Mouse (Mus musculus) embryonic facial prominence, embryonic 12.5 days (tissue): ENCODE results near the gene Uba6. TPM values are rescaled to one million over a fixed set of nuclear protein-coding genes. Genes with fewer than 3 reads are reported as not detected.
A peak's percentile ranks its signal among the peaks of the same experiment; 100 is the strongest.

Experiments used
- ATAC-seq: fragments of 200-750 bp; cut with Nextera tagmentation; 2 replicates; pipeline ENCODE4 v1.8.0; 2017; ENCODE audit not compliant: insufficient number of reproducible peaks, insufficient read depth, low FRiP score, low TSS enrichment
- H3K27ac ChIP-seq: fragments of 300-500 bp; sonication (generic); 2 replicates; pipeline ENCODE4 v1.5.1; 2016; ENCODE audit warnings: mild to moderate bottlenecking
- H3K27me3 ChIP-seq: fragments of 300-500 bp; sonication (generic); 2 replicates; pipeline ENCODE4 v1.6.1; 2016; ENCODE audit warnings: mild to moderate bottlenecking, moderate library complexity
- H3K36me3 ChIP-seq: fragments of 300-500 bp; sonication (generic); 2 replicates; pipeline ENCODE4 v1.6.1; 2016; ENCODE audit warnings: mild to moderate bottlenecking
- H3K4me1 ChIP-seq: fragments of 300-500 bp; sonication (generic); 2 replicates; pipeline ENCODE4 v1.6.1; 2016
- H3K4me2 ChIP-seq: fragments of 300-500 bp; sonication (generic); replicated peaks from 2 replicates; pipeline ENCODE4 v1.6.1; 2016; ENCODE audit warnings: mild to moderate bottlenecking, moderate library complexity
- H3K4me3 ChIP-seq: fragments of 300-500 bp; sonication (generic); 2 replicates; pipeline ENCODE4 v1.5.1; 2016; ENCODE audit warnings: mild to moderate bottlenecking
- H3K9ac ChIP-seq: fragments of 300-500 bp; sonication (generic); 2 replicates; pipeline ENCODE4 v1.6.1; 2016; ENCODE audit warnings: mild to moderate bottlenecking, moderate library complexity
- H3K9me3 ChIP-seq: fragments of 300-500 bp; sonication (generic); 2 replicates; pipeline ENCODE4 v1.6.1; 2016; ENCODE audit warnings: mild to moderate bottlenecking, moderate library complexity
- WGBS: fragments of 180-500 bp; shearing (Covaris S2); methylation state at CpG from one replicate; pipeline ENCODE4 v1.1.7; 2016; 5-methylcytosine and 5-hydroxymethylcytosine counted together
- polyA plus RNA-seq: library from polyadenylated mRNA; unstranded; fragments of >200 nt; fragmentation: Nextera tagmentation; extraction: Ambion mirVana; gene quantifications from 2 replicates; pipeline ENCODE4 v1.2.1, GENCODE M21; 2016

The Uba6 gene
- polyA plus RNA-seq = 17.2 and 17.5 TPM in 2 replicates

DNA sequence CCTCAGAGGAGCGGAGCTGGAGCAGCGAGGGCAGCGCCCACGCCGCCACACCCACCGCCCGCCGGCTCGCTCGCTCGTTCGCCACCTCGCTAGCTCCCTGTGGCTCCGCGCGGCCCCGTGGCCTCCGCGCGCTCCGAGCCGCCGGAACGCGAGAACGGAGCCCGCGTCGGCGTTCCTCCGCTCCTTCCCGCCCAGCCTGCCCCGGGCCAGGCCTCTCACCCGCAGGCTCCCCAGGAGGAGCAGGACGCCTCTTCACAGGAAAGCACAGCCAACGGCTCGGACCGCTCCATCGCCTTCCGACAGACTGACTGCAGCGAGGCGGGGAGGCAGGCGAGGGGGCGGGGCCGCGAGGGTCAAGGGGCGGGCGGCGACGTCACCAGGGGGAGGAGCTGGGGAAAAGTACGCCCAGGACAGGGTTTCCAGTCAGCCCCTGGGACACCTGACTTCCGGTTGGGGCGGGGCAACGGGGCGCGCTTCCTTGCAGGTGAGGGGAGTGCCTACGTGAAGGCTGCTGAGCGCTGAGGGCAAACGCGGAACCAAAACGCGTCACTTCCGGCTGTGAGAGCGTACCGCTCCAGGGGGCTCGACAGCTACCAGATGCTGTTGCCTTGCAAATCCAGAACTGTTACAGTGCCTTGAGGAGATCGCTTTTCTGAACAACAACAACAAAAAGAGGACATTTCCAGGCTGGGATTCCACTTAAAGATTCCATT, at the start of gene Uba6:
Gene Uba6 (minus strand): TSS at position 355 of the 713 bp plus-strand sequence.
- WGBS = under 1% methylated on average over 66 of the region's 67 CpGs
- no peaks in the 10 kb centered on the region for H3K27me3 ChIP-seq
- peak; percentile 99 for ATAC-seq

DNA sequence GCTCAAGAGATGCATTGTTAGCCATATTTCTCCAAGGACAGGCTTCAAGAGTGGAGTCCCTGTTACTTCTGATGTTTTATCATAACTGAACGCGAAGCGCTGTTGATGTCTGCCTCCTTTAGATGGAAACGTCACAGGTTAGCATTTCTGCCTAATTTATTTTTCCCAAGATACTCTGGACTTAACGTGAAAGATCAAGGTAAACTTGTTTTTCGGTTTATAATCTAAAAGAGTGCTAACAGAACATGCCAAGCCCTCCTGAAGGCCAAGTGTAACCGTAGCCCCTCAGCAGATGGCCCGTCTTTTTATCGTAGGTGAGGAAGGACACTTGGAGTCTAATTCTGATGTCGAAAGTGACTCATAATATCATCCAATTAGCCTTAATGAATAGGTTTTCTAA, 25.2 kb upstream of the Uba6 start, which contains the start of gene Gnrhr:
Gene Gnrhr (minus strand): TSS at position 101 of the 400 bp plus-strand sequence.
- ATAC-seq = no peak
- Histone ChIP-seq H3K27me3 (no peaks in the 10 kb centered on the region), H3K4me3 (no peak within 1 kb of the TSS), H3K4me1 (no peaks in the 10 kb centered on the region), H3K36me3 (no peaks in the 10 kb centered on the region), H3K9me3 (no peaks in the 10 kb centered on the region), H3K27ac (no peak within 1 kb of the TSS), H3K4me2 (no peak within 1 kb of the TSS), H3K9ac (no peak within 1 kb of the TSS)
- WGBS = 92% methylated on average over 10 of the region's 10 CpGs

More for the DNA sequence above, at the start of gene Uba6:
- Histone ChIP-seq H3K9me3 (no peaks in the 10 kb centered on the region), H3K4me2 (peak within 1 kb of the TSS; percentile 75), H3K9ac (peak within 1 kb of the TSS; percentile 77), H3K4me3 (peak within 1 kb of the TSS; percentile 76), H3K27ac (peak within 1 kb of the TSS; percentile 92), H3K36me3 (peaks cover 11% of the 10 kb centered on the region; the same call in 1 of the 2 replicates), H3K4me1 (0 out of 2 replicates have a peak, but pooled peaks cover 3% of the 10 kb centered on the region)

DNA sequence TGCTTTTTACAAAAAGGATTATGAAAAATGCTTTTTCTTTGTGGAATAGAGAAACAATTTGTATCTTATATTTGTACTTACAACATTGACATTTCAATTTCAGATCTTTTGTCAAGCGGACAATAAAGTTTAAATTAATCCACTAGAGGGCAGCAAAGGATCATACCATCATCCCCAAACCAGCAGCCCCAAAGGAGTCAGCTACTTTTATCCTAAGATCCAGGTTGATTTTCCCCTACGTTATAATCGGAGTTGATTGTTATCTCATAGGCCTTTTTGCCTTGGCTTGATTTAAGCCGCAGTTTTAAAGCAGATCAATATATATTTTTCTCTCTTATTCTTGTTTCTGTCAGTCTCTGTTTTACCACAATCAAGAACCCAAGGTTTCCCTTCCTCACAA, 18.8 kb upstream of the Uba6 start:
- Histone ChIP-seq H3K27me3 (no peaks in the 10 kb centered on the region), H3K9me3 (no peaks in the 10 kb centered on the region), H3K4me2 (no peak overlapping the region), H3K27ac (no peak overlapping the region), H3K9ac (no peak overlapping the region), H3K36me3 (no peaks in the 10 kb centered on the region), H3K4me3 (no peak overlapping the region), H3K4me1 (no peaks in the 10 kb centered on the region)
- WGBS = 22% methylated on average over 4 of the region's 4 CpGs
- ATAC-seq = no peak

DNA sequence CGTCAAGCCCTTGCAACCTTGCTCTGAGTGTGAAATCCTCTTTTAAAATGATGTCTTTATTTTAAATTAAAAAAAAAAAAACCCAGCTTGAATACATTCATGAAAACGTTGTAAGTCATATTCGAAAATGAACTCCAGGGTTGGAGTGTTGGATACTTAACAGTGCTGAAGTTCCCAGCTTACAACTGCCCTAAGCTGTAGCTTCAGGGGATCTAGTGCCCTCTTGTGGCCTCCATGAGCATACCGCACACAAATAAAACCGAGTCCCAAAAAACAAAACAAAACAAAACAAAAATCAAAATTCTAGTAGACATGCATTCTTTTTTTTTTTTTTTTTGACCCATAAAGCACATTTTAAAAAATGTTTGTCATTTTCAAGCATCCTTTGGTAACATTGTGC, 18.2 kb upstream of the Uba6 start:
- Histone ChIP-seq H3K27me3 (no peaks in the 10 kb centered on the region), H3K36me3 (no peaks in the 10 kb centered on the region), H3K4me2 (no peak overlapping the region), H3K4me1 (no peaks in the 10 kb centered on the region), H3K9ac (no peak overlapping the region), H3K4me3 (no peak overlapping the region), H3K27ac (no peak overlapping the region), H3K9me3 (no peaks in the 10 kb centered on the region)
- 27% methylated on average over 5 of the region's 5 CpGs for WGBS
- no peak for ATAC-seq

DNA sequence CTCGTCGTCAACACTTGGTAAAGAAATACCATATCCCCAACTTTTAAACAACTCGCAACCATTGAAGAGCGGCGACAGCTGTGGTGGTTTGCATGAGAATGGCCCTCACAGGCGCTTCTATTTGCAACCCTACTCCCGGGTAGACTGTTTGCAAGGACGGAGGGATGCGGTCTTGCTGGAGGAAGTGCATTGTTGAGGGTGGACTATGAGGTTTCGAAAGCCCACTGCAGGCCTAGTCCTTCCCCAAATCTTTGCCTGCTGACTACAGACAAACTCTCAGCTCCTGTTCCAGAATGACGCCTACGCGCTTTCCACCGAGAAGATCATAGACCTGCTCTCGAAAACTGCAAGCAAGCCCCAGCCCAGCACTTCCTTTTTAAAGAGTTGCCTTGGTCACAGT, 17.7 kb upstream of the Uba6 start:
- WGBS = 43% methylated on average over 15 of the region's 15 CpGs
- Histone ChIP-seq H3K27me3 (no peaks in the 10 kb centered on the region), H3K4me3 (no peak overlapping the region), H3K27ac (no peak overlapping the region), H3K4me1 (no peaks in the 10 kb centered on the region), H3K9ac (no peak overlapping the region), H3K4me2 (no peak overlapping the region), H3K9me3 (no peaks in the 10 kb centered on the region), H3K36me3 (no peaks in the 10 kb centered on the region)
- no peak for ATAC-seq

DNA sequence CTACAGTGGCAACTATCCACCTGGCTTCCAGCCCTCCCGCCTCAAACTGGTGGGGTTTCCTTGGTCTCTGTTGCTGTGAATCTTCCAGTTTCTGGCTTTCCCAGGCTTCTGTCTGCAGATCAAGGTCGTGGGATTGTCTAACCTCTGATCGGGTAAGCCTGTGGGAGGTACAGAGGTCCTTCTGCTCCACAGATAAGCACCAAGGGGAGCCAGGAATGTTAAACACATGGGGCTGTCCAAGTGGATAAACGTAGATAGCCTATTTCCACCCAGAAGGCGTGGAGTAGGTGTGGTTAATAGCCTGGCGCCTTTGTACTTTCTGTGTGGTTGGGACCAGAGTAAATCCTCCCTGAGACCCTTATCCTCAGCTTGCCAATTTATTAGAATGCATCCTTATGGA, 14.8 kb upstream of the Uba6 start:
- no peaks in the 10 kb centered on the region for H3K36me3 ChIP-seq
- H3K27me3 ChIP-seq = no peaks in the 10 kb centered on the region
- H3K4me3 ChIP-seq = no peak overlapping the region
- H3K9me3 ChIP-seq = no peaks in the 10 kb centered on the region
- no peaks in the 10 kb centered on the region for H3K4me1 ChIP-seq
- H3K4me2 ChIP-seq = no peak overlapping the region
- no peak for ATAC-seq
- WGBS = 78% methylated on average over 6 of the region's 6 CpGs
- H3K9ac ChIP-seq = no peak overlapping the region
- no peak overlapping the region for H3K27ac ChIP-seq

- 48% methylated on average over 2 of the region's 2 CpGs for WGBS
- H3K4me1 ChIP-seq = 0 out of 2 replicates have a peak, but pooled peaks cover 3% of the 10 kb centered on the region
- H3K4me3 ChIP-seq = no peak overlapping the region
- peaks cover 5% of the 10 kb centered on the region; the same call in 1 of the 2 replicates for H3K36me3 ChIP-seq
- H3K27me3 ChIP-seq = no peaks in the 10 kb centered on the region
- H3K9ac ChIP-seq = no peak overlapping the region
- no peak overlapping the region for H3K4me2 ChIP-seq
- no peaks in the 10 kb centered on the region for H3K9me3 ChIP-seq
- ATAC-seq = no peak
- H3K27ac ChIP-seq = 0 out of 2 replicates have a peak overlapping the region, but pooled peaks have one; percentile 92
These were observed 1.2 kb upstream of the Uba6 start for GRCm38 (mm10) chr5:86173778-86174177.

- ATAC-seq = no peak
- WGBS = under 1% methylated on average over 15 of the region's 15 CpGs
These were observed 535 bp downstream of the Uba6 start for GRCm38 (mm10) chr5:86172088-86172448.

DNA sequence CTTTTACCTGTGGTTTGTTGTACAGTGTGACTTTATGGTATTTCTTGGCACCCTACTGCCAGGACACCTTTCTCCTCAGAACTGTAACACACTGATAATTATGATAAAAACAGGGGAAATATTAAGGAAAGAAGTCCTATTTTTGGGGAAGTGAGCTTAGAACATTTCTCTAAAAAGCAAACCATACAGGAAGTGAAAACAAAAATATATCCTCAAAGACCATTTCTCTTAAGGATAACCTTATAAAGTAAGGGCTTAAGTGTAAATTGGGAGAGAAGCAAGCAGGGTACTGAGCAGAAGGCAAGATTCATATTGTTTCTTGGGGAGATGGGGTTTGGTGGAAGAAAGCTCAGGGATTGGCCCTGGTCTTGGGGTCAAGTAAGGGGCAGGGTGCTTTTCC, 42.8 kb downstream of the Uba6 start:
- H3K4me1 ChIP-seq = no peaks in the 10 kb centered on the region
- H3K9ac ChIP-seq = no peak overlapping the region
- H3K9me3 ChIP-seq = no peaks in the 10 kb centered on the region
- H3K4me2 ChIP-seq = no peak overlapping the region
- no peak overlapping the region for H3K27ac ChIP-seq
- no peaks in the 10 kb centered on the region for H3K27me3 ChIP-seq
- ATAC-seq = no peak
- H3K36me3 ChIP-seq = peaks cover 17% of the 10 kb centered on the region
- H3K4me3 ChIP-seq = no peak overlapping the region

More at GRCm38 (mm10) chr5:86172088-86172448, 535 bp downstream of the Uba6 start:
- peaks cover 11% of the 10 kb centered on the region; the same call in 1 of the 2 replicates for H3K36me3 ChIP-seq
- no peaks in the 10 kb centered on the region for H3K9me3 ChIP-seq
- peak overlapping the region; percentile 92 for H3K27ac ChIP-seq
- peak overlapping the region; percentile 76 for H3K4me3 ChIP-seq
- peak overlapping the region; percentile 77 for H3K9ac ChIP-seq
- H3K4me2 ChIP-seq = peak overlapping the region; percentile 75
- 0 out of 2 replicates have a peak, but pooled peaks cover 3% of the 10 kb centered on the region for H3K4me1 ChIP-seq
- no peaks in the 10 kb centered on the region for H3K27me3 ChIP-seq

- H3K36me3 ChIP-seq = peaks cover 19% of the 10 kb centered on the region
- 90% methylated on average over 1 of the region's 1 CpGs for WGBS
- no peaks in the 10 kb centered on the region for H3K9me3 ChIP-seq
- no peak overlapping the region for H3K9ac ChIP-seq
- no peak overlapping the region for H3K4me3 ChIP-seq
- H3K4me2 ChIP-seq = no peak overlapping the region
- no peaks in the 10 kb centered on the region for H3K27me3 ChIP-seq
- no peak for ATAC-seq
- H3K27ac ChIP-seq = no peak overlapping the region
- no peaks in the 10 kb centered on the region for H3K4me1 ChIP-seq
These were observed 43.9 kb downstream of the Uba6 start for GRCm38 (mm10) chr5:86128749-86129148.

- Histone ChIP-seq H3K4me2 (no peak overlapping the region), H3K4me3 (no peak overlapping the region), H3K36me3 (peaks cover 20% of the 10 kb centered on the region; the same call in 1 of the 2 replicates), H3K9me3 (no peaks in the 10 kb centered on the region), H3K27me3 (no peaks in the 10 kb centered on the region), H3K27ac (no peak overlapping the region), H3K4me1 (no peaks in the 10 kb centered on the region), H3K9ac (no peak overlapping the region)
- ATAC-seq = no peak
- 92% methylated on average over 9 of the region's 9 CpGs for WGBS
These were observed 54.0 kb downstream of the Uba6 start for GRCm38 (mm10) chr5:86118457-86119094.

- Histone ChIP-seq H3K9ac (no peak overlapping the region), H3K4me2 (no peak overlapping the region), H3K4me3 (no peak overlapping the region), H3K9me3 (no peaks in the 10 kb centered on the region), H3K27ac (no peak overlapping the region), H3K27me3 (no peaks in the 10 kb centered on the region), H3K4me1 (no peaks in the 10 kb centered on the region), H3K36me3 (peaks cover 14% of the 10 kb centered on the region; the same call in 1 of the 2 replicates)
- 72% methylated on average over 1 of the region's 1 CpGs for WGBS
- ATAC-seq = no peak
These were observed 58.6 kb downstream of the Uba6 start for GRCm38 (mm10) chr5:86113997-86114396.
